Mouse (Mus musculus) kidney, postnatal 0 days (tissue): ENCODE results near the gene Phgr1. TPM values are rescaled to one million over a fixed set of nuclear protein-coding genes. Genes with fewer than 3 reads are reported as not detected.
A peak's percentile ranks its signal among the peaks of the same experiment; 100 is the strongest.

ENCODE experiments used
- ATAC-seq: fragments of 200-750 bp; cut with Nextera tagmentation; replicated peaks from 2 replicates; pipeline ENCODE4 v1.8.0; 2017; ENCODE audit warnings: low read depth, moderate number of reproducible peaks, moderate TSS enrichment, moderate library complexity; ENCODE audit not compliant: low FRiP score
- DNase-seq: peaks from one replicate; pipeline ENCODE4 v3.0.0-alpha.2; 2016; ENCODE audit warnings: low spot score
- H3K27ac ChIP-seq: fragments of 300-500 bp; sonication (generic); 2 replicates; pipeline ENCODE4 v1.5.1; 2014; ENCODE audit warnings: mild to moderate bottlenecking
- H3K27me3 ChIP-seq: fragments of 300-500 bp; sonication (generic); 2 replicates; pipeline ENCODE4 v1.6.1; 2014; ENCODE audit warnings: low read length, mixed read lengths; ENCODE audit not compliant: insufficient read depth
- H3K36me3 ChIP-seq: fragments of 300-500 bp; sonication (generic); 2 replicates; pipeline ENCODE4 v1.6.1; 2014; ENCODE audit warnings: low read length, mixed read lengths; ENCODE audit not compliant: insufficient read depth
- H3K4me1 ChIP-seq: fragments of 300-500 bp; sonication (generic); replicated peaks from 2 replicates; pipeline ENCODE4 v1.6.1; 2014; ENCODE audit warnings: antibody characterized with exemption, low read length, mixed read lengths; ENCODE audit not compliant: insufficient read depth
- H3K4me2 ChIP-seq: fragments of 300-500 bp; sonication (generic); 2 replicates; pipeline ENCODE4 v1.6.1; 2014; ENCODE audit warnings: mild to moderate bottlenecking, low read length, moderate library complexity, mixed read lengths
- H3K4me3 ChIP-seq: fragments of 300-500 bp; sonication (generic); replicated peaks from 2 replicates; pipeline ENCODE4 v1.5.1; 2014; ENCODE audit warnings: low read depth, low read length
- H3K9ac ChIP-seq: fragments of 300-500 bp; sonication (generic); 2 replicates; pipeline ENCODE4 v1.6.1; 2014; ENCODE audit warnings: low read depth, low read length
- H3K9me3 ChIP-seq: fragments of 300-500 bp; sonication (generic); replicated peaks from 2 replicates; pipeline ENCODE4 v1.6.1; 2016; ENCODE audit warnings: low read length, inconsistent platforms, mixed read lengths
- CTCF ChIP-seq: IDR thresholded peaks from 2 replicates; pipeline ENCODE4 v1.5.1; 2016; ENCODE audit warnings: antibody characterized with exemption, low read depth, mild to moderate bottlenecking, moderate library complexity
- WGBS: fragments of 180-500 bp; shearing (Covaris S2); extraction: QIAGEN DNeasy Blood & Tissue Kit; methylation state at CpG from one replicate; pipeline ENCODE4 v1.1.7; 2014; 5-methylcytosine and 5-hydroxymethylcytosine counted together
- polyA plus RNA-seq: library from polyadenylated mRNA; unstranded; fragments of >200 nt; fragmentation: Nextera tagmentation; extraction: Ambion mirVana; gene quantifications from 2 replicates; pipeline ENCODE4 v1.2.1, GENCODE M21; 2015

Gene Phgr1
- polyA plus RNA-seq, 1 experiment from 2014 or later = not detected

DNA sequence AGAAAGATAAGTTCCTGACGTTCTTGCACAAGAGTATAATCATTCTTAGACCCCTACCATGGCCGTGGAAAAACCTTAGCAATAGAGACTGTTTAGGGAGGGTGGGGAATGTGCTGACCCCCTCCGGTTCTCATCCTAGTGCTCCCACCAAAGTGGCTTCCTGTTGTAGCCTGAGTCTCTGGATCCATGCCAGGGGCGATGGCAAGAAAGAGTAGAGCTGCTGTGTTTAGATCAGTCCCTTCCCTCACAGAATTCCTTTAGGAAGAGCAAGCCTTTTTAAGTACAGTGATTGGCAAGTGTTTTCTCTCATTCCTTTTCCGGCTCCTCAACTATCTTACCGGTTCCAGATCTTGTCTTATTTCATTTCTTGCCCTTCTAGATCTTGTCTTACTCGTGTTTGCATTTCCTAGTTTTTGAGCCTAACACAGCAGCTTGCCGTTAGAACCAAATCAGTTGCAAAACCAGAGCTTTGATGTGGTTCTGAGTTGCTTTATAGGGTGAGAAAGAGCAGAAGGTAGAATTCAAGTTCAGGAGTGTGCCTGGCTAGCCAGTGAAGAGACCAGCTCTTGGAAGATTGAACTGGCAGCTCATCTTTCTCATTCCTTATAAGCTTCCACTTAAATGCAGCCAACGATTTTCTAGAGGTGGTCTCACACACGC is 25.1 kb upstream of the Phgr1 start:
- Histone ChIP-seq H3K4me1 (peaks cover 7% of the 10 kb centered on the region), H3K36me3 (no peaks in the 10 kb centered on the region), H3K4me2 (peak overlapping the region; percentile 99), H3K27me3 (peaks cover 7% of the 10 kb centered on the region), H3K9ac (no peak overlapping the region), H3K9me3 (no peaks in the 10 kb centered on the region), H3K27ac (no peak overlapping the region), H3K4me3 (0 out of 2 replicates have a peak overlapping the region, but pooled peaks have one; percentile 69)
- DNase-seq = no peak
- WGBS = 38% methylated on average over 10 of the region's 10 CpGs
- no peak for ATAC-seq
- no peak for TF ChIP-seq CTCF

DNA sequence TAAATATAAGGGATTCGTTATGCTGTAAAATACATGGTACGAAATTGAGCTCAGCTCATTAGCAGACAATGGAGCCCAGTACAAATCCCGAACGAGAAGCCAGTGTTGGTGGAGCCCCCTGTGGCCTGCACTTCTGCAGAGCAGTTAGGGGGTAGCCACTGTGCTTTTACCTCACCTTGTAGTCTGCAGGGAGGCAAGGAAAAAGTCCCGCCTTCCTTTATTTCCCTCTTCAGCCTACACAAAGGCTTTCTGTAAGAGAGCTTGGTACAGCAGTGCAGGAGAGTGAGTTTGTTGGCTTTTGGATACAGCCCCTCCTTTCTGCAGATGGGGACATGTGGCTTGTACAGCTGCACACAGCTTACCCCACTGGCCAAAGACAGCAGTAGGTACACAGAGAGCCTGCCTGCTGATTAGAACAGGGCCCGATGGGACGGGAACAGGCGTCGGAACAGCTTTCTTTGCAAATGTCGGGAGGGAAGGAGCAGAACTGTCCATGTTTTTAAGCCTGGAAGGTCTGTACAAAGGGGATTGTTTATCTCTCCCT is 23.2 kb upstream of the Phgr1 start:
- ATAC-seq (no peak), DNase-seq (no peak)
- 71% methylated on average over 10 of the region's 10 CpGs for WGBS
- Histone ChIP-seq H3K4me3 (no peak overlapping the region), H3K27ac (no peak overlapping the region), H3K4me1 (peaks cover 7% of the 10 kb centered on the region), H3K36me3 (no peaks in the 10 kb centered on the region), H3K4me2 (no peak overlapping the region), H3K9ac (no peak overlapping the region), H3K27me3 (peaks cover 4% of the 10 kb centered on the region), H3K9me3 (no peaks in the 10 kb centered on the region)
- no peak for TF ChIP-seq CTCF

DNA sequence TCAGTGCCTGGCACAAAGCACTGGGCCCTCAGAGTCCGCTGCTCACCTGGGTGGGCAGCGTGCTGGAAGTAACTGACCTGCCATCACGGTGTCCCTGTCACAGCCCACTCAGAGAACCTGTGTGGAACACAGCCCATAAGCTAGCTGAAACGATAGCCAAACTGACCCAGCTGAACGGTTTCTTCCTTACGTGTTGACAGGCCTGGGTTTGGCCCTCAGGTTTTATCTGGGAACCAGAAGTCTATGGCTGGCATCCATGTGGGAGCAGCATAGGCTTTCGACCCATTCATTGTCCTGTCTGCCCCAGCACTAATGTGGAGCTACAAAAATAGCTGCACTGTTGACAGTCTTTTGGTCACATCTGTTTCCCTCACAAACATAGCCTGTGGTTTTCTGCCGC is 22.1 kb upstream of the Phgr1 start:
- Histone ChIP-seq H3K4me2 (no peak overlapping the region), H3K27ac (no peak overlapping the region), H3K4me1 (no peaks in the 10 kb centered on the region; the same call in 1 of the 2 replicates), H3K36me3 (no peaks in the 10 kb centered on the region), H3K4me3 (no peak overlapping the region), H3K9ac (no peak overlapping the region), H3K9me3 (no peaks in the 10 kb centered on the region), H3K27me3 (no peaks in the 10 kb centered on the region)
- no peak for TF ChIP-seq CTCF
- no peak for DNase-seq
- ATAC-seq = no peak
- 78% methylated on average over 8 of the region's 8 CpGs for whole genome bisulfite sequencing

DNA sequence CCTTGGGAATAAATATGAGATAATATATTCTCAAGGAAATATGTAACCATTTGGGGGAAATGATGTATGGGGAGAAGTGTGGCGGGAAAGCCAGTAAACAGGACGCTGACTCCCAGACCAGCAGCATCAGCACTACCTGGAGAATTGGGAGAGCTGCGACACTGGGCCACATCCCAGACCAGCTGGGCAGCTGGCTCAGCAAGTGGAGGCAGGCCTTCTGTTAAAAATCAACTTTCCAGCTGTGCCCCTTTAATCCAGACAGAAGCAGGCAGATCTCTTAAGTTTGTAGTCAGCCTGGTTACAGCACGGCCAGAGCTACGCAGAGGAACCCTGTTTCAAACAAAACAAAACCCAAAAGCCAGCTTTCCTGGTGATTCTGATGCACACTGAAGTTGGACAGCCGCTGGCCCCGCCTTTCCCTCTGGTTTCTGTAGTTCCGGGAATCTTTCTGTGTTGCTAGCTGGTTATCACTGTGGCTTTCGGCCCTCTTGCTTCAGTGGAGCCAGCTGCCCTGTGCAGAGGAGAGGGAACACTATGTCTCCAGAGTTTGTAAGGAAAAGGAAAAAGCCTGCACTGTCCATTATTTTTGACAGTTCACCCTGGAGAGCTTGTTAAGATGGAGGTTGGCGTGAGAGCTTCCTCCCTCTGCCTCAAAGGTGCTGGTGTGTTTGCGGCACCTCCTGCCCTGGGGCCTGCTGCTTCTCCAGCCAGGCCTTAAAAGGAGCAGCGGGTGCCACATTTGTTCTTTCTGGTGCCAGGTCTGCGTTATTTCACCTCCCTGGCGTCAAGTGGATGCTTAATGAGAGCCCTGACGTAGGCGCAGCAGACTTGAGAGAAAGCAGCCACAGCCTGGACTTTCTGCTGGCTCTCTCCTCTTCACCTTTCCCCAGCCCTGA is 20.4 kb upstream of the Phgr1 start:
- TF ChIP-seq CTCF = no peak
- Histone ChIP-seq H3K9me3 (no peaks in the 10 kb centered on the region), H3K27me3 (no peaks in the 10 kb centered on the region)

DNA sequence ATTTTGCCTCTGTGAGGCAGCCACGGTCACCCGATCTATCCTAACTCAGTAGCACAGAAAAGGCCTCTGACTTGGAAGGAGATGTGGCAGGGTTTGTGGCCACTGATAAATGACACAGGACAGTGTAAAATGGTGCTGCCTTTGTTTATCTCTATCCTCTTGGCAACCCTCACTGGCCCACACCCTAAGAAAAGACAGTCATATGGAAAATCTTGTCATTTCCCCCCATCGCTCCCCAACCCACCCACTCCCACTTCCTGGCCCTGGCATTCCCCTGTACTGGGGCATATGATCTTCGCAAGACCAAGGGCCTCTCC is 19.8 kb upstream of the Phgr1 start:
- 59% methylated on average over 4 of the region's 4 CpGs for WGBS
- no peak overlapping the region for H3K4me2 ChIP-seq
- H3K9ac ChIP-seq = no peak overlapping the region
- ATAC-seq (no peak), DNase-seq (no peak)
- TF ChIP-seq CTCF = no peak
- no peaks in the 10 kb centered on the region for H3K36me3 ChIP-seq
- no peaks in the 10 kb centered on the region for H3K4me1 ChIP-seq
- H3K9me3 ChIP-seq = no peaks in the 10 kb centered on the region
- no peak overlapping the region for H3K27ac ChIP-seq
- H3K27me3 ChIP-seq = no peaks in the 10 kb centered on the region
- no peak overlapping the region for H3K4me3 ChIP-seq

More for the DNA sequence above, 20.4 kb upstream of the Phgr1 start:
- Histone ChIP-seq H3K36me3 (no peaks in the 10 kb centered on the region), H3K4me3 (no peak overlapping the region), H3K9ac (no peak overlapping the region), H3K27ac (no peak overlapping the region), H3K4me2 (no peak overlapping the region), H3K4me1 (no peaks in the 10 kb centered on the region)
- WGBS = 66% methylated on average over 16 of the region's 16 CpGs
- ATAC-seq (no peak), DNase-seq (no peak)

- Histone ChIP-seq H3K4me3 (no peak overlapping the region), H3K27ac (no peak overlapping the region), H3K4me1 (no peaks in the 10 kb centered on the region), H3K4me2 (no peak overlapping the region), H3K27me3 (0 out of 2 replicates have a peak, but pooled peaks cover under 1% of the 10 kb centered on the region), H3K9ac (no peak overlapping the region), H3K9me3 (no peaks in the 10 kb centered on the region), H3K36me3 (no peaks in the 10 kb centered on the region)
- TF ChIP-seq CTCF = no peak
- DNase-seq (no peak), ATAC-seq (no peak)
- 84% methylated on average over 5 of the region's 5 CpGs for WGBS
Observed at GRCm38 (mm10) chr2:118754143-118754542, 18.4 kb upstream of the Phgr1 start.
